Mouse (Mus musculus) bone marrow macrophage, adult 2 months (primary cell): Measurements from ENCODE around the gene Pde4a. TPM values are rescaled to one million over a fixed set of nuclear protein-coding genes. Genes with fewer than 3 reads are reported as not detected.
"Not testable (repeated sequence)": the region's sequence is repeated elsewhere in the genome, so short reads cannot be mapped to it uniquely, and the experiment has no call there.

Source experiments
- H3K27ac ChIP-seq: 2 replicates; pipeline ENCODE4 v1.5.1; 2012; ENCODE audit warnings: low read depth, low read length; ENCODE audit not compliant: insufficient read depth
- H3K4me1 ChIP-seq: 2 replicates; pipeline ENCODE4 v1.6.1; 2012; ENCODE audit warnings: low read length; ENCODE audit not compliant: control insufficient read depth, insufficient read depth
- H3K4me3 ChIP-seq: 2 replicates; pipeline ENCODE4 v1.5.1; 2012; ENCODE audit warnings: mild to moderate bottlenecking, low read length, moderate library complexity; ENCODE audit not compliant: insufficient read depth
- CTCF ChIP-seq: IDR thresholded peaks from 2 replicates; pipeline ENCODE4 v1.5.1; 2012; ENCODE audit warnings: low read depth, mild to moderate bottlenecking, low read length, moderate library complexity
- POLR2A ChIP-seq: IDR thresholded peaks from 2 replicates; pipeline ENCODE4 v1.6.1; 2012; ENCODE audit warnings: mild to moderate bottlenecking, low read depth, low read length, borderline replicate concordance
- polyA plus RNA-seq: library from polyadenylated mRNA; stranded (reverse); fragments of >200 nt; gene quantifications from 2 replicates; pipeline ENCODE4 v1.2.4, GENCODE M21; 2012; ENCODE audit not compliant: missing spikeins, insufficient read depth, insufficient read length

Gene Pde4a
- polyA plus RNA-seq, 1 experiment: 14.2 TPM

DNA sequence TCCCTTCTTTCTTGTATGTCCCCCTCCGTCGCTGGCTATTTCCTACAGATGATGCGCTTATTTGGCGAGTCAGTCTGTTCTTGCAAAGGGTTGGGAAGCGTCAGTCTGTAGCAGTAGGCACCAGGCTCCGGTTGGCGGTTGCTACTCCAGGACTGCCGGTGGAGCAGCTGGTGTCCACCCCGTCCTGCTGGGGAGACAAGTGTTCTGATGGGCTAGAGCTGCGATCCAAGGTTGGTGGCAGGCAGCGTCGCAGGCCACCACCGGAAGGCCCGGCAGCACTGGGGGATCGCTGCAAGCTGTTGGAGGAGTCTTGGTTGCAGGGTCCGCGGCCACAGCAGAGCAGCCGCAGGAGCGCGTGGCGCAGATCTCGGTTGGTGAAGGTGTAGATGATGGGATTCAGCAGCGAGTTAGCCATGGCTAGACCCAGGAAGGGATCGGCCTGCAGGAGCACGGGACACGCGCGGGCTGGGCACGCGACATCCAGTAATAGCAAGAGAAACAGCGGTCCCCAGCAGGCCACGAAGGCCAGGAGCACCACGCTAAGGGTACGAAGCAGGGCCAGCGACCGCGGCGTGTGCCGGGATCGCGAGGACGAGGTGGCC is 78.4 kb downstream of the Pde4a start:
- TF ChIP-seq CTCF (no peak), POLR2A (no peak)
- Histone ChIP-seq H3K4me1 (no peaks in the 10 kb centered on the region), H3K27ac (no peak overlapping the region), H3K4me3 (peak overlapping the region; percentile 48; the same call in 1 of the 2 replicates)

DNA sequence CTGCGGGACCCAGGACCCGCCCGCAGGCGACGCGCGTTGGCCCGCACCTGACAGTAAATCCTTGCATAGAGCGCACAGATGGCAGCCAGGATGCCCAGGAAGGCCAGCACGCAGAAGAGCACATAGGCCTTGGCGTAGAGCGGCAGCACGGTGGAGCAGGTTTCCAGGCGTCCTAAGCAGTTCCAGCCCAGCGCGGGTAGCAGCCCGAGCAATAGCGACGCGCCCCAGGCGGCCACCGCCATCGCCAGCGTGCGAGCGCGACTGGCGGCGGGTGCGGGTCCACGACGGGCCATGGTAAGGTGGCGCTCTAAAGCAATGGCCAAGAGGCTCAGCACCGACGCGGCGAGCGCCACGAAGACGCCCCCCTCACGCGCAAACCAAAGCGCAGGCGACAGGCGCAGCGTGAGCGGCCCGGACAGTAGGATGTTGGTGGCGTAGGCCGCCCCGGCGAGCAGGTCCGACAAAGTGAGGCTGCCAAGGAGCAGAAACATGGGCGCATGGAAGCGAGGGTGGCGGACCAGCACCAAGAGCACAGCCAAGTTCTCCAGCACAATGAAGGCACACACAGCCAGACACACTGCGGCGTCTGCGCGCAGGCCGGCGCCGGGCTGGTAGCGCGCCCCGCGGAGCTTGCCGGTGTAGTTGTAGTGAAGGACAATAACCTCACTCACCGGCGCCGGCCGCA is 79.1 kb downstream of the Pde4a start:
- peak overlapping the region; percentile 48 for H3K4me3 ChIP-seq

DNA sequence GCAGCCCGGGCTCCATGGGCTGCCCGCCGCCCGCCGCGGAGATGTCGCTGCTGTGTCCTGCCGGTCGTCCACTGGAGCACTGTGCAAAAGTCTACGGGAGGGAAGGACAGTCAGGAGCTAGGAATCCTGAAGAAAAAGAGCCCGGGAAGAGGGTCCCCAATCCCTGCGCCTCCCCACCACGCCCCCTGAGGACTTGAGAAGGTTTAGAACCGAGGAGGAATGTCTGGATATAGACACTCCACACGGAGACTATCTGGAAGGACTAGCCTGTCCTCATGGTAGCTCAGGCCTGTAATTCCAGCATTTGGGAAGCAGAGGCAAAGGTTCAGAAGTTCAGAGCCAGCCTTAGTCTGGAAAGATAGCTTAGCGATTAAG is 79.6 kb downstream of the Pde4a start:
- Histone ChIP-seq H3K4me1 (no peaks in the 10 kb centered on the region), H3K4me3 (peak overlapping the region; percentile 48), H3K27ac (no peak overlapping the region)
- TF ChIP-seq POLR2A: no peak
- TF ChIP-seq CTCF: no peak

More for the DNA sequence above, 79.1 kb downstream of the Pde4a start:
- Histone ChIP-seq H3K27ac (no peak overlapping the region), H3K4me1 (no peaks in the 10 kb centered on the region)
- no peak for TF ChIP-seq CTCF

DNA sequence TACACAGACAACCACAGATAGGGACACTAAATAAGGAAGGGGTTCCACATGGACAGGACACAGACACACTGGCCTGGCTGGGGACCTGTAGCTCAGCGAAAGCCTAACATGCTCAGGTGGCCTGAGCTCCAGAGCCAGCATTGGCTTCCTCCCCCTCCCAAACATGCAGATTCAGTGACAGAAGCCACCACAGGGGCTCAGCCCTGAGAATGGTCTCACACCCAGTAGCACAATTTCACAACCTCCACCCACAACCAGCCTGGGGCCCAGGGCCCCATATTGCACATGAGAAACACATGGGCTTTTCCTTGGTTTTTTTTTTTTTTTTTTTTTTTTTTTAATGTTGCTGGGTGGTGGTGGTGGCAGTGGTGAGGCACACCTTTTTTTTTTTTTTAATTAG is 80.8 kb downstream of the Pde4a start:
- H3K27ac ChIP-seq: no peak overlapping the region
- no peaks in the 10 kb centered on the region for H3K4me1 ChIP-seq
- no peak for TF ChIP-seq CTCF
- no peak for TF ChIP-seq POLR2A
- no peak overlapping the region for H3K4me3 ChIP-seq

DNA sequence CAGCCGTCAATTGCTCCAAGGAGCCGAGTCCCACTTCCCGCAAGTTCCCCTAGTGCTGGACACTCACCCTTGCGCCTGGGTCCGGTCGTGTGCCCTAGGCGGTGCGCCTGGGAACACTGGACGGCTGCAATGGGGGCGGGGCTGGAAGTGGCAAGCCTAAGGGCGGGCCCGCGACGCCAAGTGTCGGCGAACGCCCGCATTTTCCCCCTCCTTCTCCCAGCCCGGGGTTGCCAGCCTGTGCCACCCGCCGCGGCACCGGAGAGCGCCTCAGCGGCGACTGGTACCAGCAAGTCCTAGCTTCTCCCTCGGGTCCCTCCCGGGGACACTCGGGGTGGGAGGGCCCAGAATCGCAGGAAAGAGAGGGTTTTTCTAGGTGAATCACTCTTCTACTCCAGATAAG is 82.8 kb downstream of the Pde4a start, which contains the start of gene S1pr5:
TSS of gene S1pr5 (minus strand) at position 118 of the 400 bp plus-strand sequence.
- Histone ChIP-seq H3K4me3 (peak within 1 kb of the TSS; percentile 22; the same call in 1 of the 2 replicates), H3K27ac (no peak within 1 kb of the TSS), H3K4me1 (no peaks in the 10 kb centered on the region)
- TF ChIP-seq POLR2A: no peak
- no peak for TF ChIP-seq CTCF

DNA sequence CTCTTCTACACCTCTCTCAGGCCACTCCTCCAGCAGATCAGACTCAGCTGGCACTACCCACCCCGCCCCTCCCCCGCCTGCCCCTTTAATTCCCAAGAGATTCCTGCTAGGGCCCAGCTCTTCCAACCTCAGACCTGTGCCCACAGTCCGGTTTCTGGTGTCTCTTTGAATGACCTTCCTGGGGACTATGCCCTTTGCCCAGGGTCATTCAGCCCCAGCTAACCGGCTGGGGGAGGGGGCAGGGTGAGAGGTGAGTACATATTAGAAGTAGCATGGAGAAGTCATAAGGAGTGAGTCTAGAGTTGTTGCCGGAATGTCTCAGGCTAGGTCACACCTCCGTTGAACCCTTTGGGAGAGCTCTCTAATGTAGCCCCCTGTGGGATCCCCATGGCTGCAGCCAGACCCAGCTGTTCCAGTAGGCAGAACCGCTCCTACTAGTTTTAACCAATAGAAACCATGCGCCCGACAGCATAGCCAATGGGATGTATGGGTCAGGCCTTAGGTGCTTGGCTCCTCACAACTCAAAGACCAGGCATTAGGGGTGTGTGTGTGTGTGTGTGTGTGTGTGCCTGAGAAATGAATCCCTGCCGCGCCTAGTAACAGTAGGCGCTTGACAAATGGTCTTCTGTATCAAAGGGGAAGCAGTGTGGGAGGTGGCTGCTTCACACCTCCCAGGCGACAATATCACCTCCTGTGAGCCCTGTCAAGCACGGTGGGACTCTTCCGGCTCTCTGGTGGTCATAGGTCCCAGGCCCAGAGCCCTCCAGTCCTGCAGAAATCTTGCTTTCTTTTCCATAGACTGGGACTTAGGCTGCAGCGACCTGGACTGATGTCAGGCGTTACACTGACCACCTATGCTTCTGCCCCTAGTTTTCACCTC is 84.4 kb downstream of the Pde4a start:
- TF ChIP-seq POLR2A (no peak), CTCF (no peak)
- Histone ChIP-seq H3K4me3 (no peak overlapping the region), H3K27ac (no peak overlapping the region), H3K4me1 (no peaks in the 10 kb centered on the region)

DNA sequence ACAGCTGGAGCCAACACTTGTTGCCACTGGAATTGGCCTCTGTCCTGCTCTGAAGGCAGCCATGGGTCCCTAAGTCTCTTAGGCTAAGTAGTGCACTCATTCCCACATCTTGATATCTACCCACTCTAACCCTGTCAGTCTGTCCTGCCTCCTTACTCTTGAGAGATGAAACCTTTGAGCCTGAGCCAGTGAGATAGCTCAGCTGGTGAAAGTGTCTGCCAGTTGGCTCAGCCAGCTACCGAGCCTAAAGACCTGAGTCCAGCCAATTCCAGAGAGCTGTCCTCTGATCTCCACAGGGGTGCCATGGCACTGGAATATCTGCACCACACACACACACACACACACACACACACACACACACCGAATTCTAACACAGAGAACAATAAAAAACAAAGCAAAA is 85.0 kb downstream of the Pde4a start:
- TF ChIP-seq CTCF (no peak), POLR2A (no peak)
- Histone ChIP-seq H3K27ac (no peak overlapping the region), H3K4me1 (no peaks in the 10 kb centered on the region), H3K4me3 (no peak overlapping the region)

DNA sequence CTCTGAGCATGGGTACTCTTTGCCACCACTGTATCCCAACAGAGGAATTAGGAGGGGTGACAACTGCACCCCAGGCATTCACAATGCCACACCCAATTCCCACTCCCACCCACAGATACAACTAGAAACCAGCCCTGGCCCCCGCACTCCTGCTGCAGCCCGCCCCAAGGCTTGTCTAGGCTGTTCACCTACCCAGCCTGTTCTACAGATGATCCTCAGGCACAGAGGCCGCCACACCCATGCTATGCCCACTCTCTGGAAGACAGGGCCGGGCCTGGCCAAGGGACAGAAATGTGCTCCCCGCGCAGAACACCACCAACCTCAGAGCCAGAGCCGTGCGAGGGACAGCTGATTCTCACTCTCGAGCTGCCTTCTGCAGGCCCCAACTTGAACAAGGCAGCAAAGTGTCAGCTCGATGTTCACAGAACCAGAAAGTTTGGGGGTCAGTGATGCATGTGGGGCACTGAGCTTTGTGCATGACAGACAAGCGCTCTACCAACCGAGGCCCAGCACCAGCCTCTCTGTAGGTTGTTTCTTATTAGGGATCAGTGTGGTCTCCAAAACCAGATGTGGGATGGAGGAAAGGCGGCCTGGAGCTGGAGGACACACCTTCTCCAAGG is 85.7 kb downstream of the Pde4a start:
- Histone ChIP-seq H3K4me1 (no peaks in the 10 kb centered on the region), H3K27ac (no peak overlapping the region), H3K4me3 (no peak overlapping the region)
- no peak for TF ChIP-seq CTCF
- TF ChIP-seq POLR2A: no peak

DNA sequence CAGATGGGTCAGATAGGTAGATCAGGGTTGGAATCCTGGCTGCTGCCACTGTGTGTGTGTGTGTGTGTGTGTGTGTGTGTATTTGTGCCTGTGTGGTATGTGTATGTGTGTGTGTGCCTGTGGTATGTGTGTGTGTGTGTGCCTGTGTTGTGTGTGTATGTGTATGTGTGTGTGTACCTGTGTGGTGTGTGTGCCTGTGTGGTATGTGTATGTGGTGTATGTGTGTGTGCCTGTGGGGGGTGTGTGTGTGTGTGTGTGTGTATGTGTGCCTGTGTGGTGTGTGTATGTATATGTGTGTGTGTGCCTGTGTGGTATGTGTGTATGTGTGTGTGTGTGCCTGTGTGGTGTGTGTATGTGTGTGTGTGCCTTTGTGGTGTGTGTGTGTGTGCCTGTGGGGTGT is 89.2 kb downstream of the Pde4a start:
- Histone ChIP-seq H3K4me3 (no peak overlapping the region), H3K27ac (no peak overlapping the region), H3K4me1 (peaks cover 3% of the 10 kb centered on the region)
- TF ChIP-seq POLR2A (no peak), CTCF (no peak)

DNA sequence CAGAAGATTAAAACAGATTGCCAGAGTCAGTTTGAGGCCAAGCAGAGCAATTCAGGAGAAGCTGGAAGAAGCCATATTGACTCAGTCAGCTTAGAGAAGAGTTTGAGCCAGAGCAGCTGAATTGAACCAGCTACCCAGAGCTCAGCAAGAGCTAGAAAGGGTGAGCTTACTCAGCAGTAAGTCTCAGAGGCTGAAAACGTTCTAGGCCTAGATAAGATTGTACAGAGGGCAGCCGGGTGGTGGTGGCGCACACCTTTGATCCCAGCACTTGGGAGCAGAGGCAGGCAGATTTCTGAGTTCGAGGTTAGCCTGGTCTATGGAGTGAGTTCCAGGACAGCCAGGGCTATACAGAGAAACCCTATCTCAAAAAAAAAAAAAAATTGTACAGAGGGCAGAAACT is 90.8 kb downstream of the Pde4a start:
- H3K4me1 ChIP-seq: peaks cover 17% of the 10 kb centered on the region
- H3K27ac ChIP-seq, H3K4me3 ChIP-seq: not testable (repeated sequence)
